Mouse (Mus musculus): ENCODE results near the gene Slc22a20.

GRCm38 (mm10) chr19:5929634-5930596 is 56.0 kb downstream of the Slc22a20 start:
- no peak for TF ChIP-seq POLR2A (IDR thresholded peaks at IDR 0.05; ENCODE audit: insufficient read length, low read depth)
- no peak for TF ChIP-seq MYOG (IDR thresholded peaks at IDR 0.05; ENCODE audit: control insufficient read depth in 1 of 3, insufficient read depth in 1 of 3, insufficient read length in 2 of 3, low read depth in 2 of 3)
- no peak for TF ChIP-seq MAX (IDR thresholded peaks at IDR 0.05; ENCODE audit: low read depth)
- no peak for TF ChIP-seq TCF12 (IDR thresholded peaks at IDR 0.05; ENCODE audit: insufficient read depth, poor library complexity, severe bottlenecking)
- TF ChIP-seq POLR2AphosphoS2 (IDR thresholded peaks at IDR 0.05; ENCODE audit: insufficient read length, low read depth), result no peak
